Mouse (Mus musculus) megakaryocyte, embryonic 14.5 days (primary cell): ENCODE measurements around the gene Tulp2.
"Not testable (repeated sequence)": the region's sequence is repeated elsewhere in the genome, so short reads cannot be mapped to it uniquely, and the experiment has no call there.

ENCODE experiments used
- FLI1 ChIP-seq: IDR thresholded peaks from 2 replicates; pipeline ENCODE4 v1.6.1; 2012; ENCODE audit warnings: low read length, inconsistent platforms, mixed read lengths
- GATA1 ChIP-seq: IDR thresholded peaks from 3 replicates; pipeline ENCODE4 v1.6.1; 2012; ENCODE audit warnings: mixed read lengths, low read length, inconsistent platforms, borderline replicate concordance

DNA sequence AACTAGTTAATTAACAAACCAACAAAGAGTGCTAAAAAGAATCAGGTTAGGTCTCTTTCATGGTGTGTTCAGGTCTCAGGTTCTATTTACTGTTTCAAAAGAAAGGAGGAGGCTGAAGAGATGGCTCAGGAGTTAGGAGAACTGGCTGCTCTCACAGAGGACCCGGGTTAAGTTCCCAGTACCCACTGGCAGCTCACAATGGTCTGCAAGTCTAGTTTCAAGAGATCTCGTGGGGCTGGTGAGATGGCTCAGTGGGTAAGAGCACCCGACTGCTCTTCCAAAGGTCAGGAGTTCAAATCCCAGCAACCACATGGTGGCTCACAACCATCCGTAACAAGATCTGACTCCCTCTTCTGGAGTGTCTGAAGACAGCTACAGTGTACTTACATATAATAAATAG lies 1.4 kb upstream of the Tulp2 start:
- not testable (repeated sequence) for TF ChIP-seq GATA1, FLI1
